Comparison of ENCODE assay signal across 23 mouse cellular contexts in genomic region chr5:43865316-43865715, GRCm38 (mm10). TPM values are rescaled to one million over a fixed set of nuclear protein-coding genes. Genes with fewer than 3 reads are reported as not detected.
DNase-seq lines count a peak whose midpoint lies in the region; ATAC-seq and TF ChIP-seq lines count a peak whose summit lies in the region.
"Had no signal": no experiment of that assay in that cellular context is flagged by ENCODE, and none has a peak within 500 bp of the region (broad histone marks: within the 10 kb centered on the region; RNA-seq: fewer than 3 reads in every experiment).

No protein-coding gene starts in this region.

- H3K4me3 ChIP-seq in megakaryocyte, embryonic 14.5 days (replicated peaks): peak overlapping the region; percentile 74
- no peak overlapping the region for H3K4me3 ChIP-seq in kidney, postnatal 0 days (replicated peaks; ENCODE audit: low read depth, low read length)
- no peak overlapping the region for H3K4me3 ChIP-seq in forebrain, embryonic 16.5 days (replicated peaks; ENCODE audit: low read length)
- H3K4me3 ChIP-seq: embryonic facial prominence, embryonic 12.5 days; erythroblast, embryonic 14.5 days; forebrain, embryonic 15.5 days; hindbrain, embryonic 10.5 days; limb, embryonic 10.5 days; liver, embryonic 13.5 days; midbrain, embryonic 15.5 days; myocyte had no signal

- 0 out of 2 replicates have a peak overlapping the region, but pooled peaks have one; percentile 19 for H3K27ac ChIP-seq in kidney, postnatal 0 days
- H3K27ac ChIP-seq in forebrain, embryonic 16.5 days (ENCODE audit: low read length): no peak overlapping the region
- H3K27ac ChIP-seq: embryonic facial prominence, embryonic 12.5 days; forebrain, embryonic 15.5 days; hindbrain, embryonic 10.5 days; hindbrain, postnatal 0 days; limb, embryonic 10.5 days; liver, embryonic 13.5 days; midbrain, embryonic 15.5 days had no signal

- no peak for TF ChIP-seq CTCF in kidney, postnatal 0 days (IDR thresholded peaks at IDR 0.05; ENCODE audit: low read depth)

- ATAC-seq in frontal cortex, adult (ENCODE audit: low TSS enrichment): peak; percentile 88
- no peak for ATAC-seq in megakaryocyte, adult 5-6 weeks (ENCODE audit: poor library complexity, severe bottlenecking)
- ATAC-seq in kidney, postnatal 0 days (replicated peaks; ENCODE audit: low FRiP score, low read depth): no peak
- ATAC-seq in forebrain, embryonic 16.5 days: no peak
- ATAC-seq: forebrain, embryonic 15.5 days; hindbrain, postnatal 0 days; midbrain, embryonic 15.5 days had no signal

- H3K4me2 ChIP-seq in kidney, postnatal 0 days (ENCODE audit: low read length): no peak overlapping the region
- H3K4me2 ChIP-seq in forebrain, embryonic 16.5 days (ENCODE audit: low read length): no peak overlapping the region
- H3K4me2 ChIP-seq: embryonic facial prominence, embryonic 12.5 days; forebrain, embryonic 15.5 days; liver, embryonic 13.5 days; midbrain, embryonic 15.5 days had no signal

- no peak overlapping the region for H3K9ac ChIP-seq in kidney, postnatal 0 days (ENCODE audit: low read depth, low read length)
- no peak overlapping the region for H3K9ac ChIP-seq in forebrain, embryonic 16.5 days (replicated peaks; ENCODE audit: low read depth, low read length)
- H3K9ac ChIP-seq: embryonic facial prominence, embryonic 12.5 days; forebrain, embryonic 15.5 days; liver, embryonic 13.5 days; midbrain, embryonic 15.5 days had no signal

- 59% methylated on average over 2 of the region's 2 CpGs for WGBS in kidney, postnatal 0 days
- 73% methylated on average over 2 of the region's 2 CpGs for whole genome bisulfite sequencing in forebrain, embryonic 16.5 days

- H3K9me3 ChIP-seq in megakaryocyte, embryonic 14.5 days: no peaks in the 10 kb centered on the region
- no peaks in the 10 kb centered on the region for H3K9me3 ChIP-seq in kidney, postnatal 0 days (replicated peaks; ENCODE audit: low read length)
- H3K9me3 ChIP-seq in forebrain, embryonic 16.5 days (ENCODE audit: control insufficient read depth, low read length): no peaks in the 10 kb centered on the region
- H3K9me3 ChIP-seq: embryonic facial prominence, embryonic 12.5 days; forebrain, embryonic 15.5 days; hindbrain, embryonic 10.5 days; limb, embryonic 10.5 days; liver, embryonic 13.5 days; midbrain, embryonic 15.5 days had no signal

- H3K36me3 ChIP-seq in megakaryocyte, embryonic 14.5 days (replicated peaks; ENCODE audit: low read length): no peaks in the 10 kb centered on the region
- H3K36me3 ChIP-seq in kidney, postnatal 0 days (ENCODE audit: insufficient read depth, low read length): no peaks in the 10 kb centered on the region
- no peaks in the 10 kb centered on the region for H3K36me3 ChIP-seq in forebrain, embryonic 16.5 days (ENCODE audit: control insufficient read depth, insufficient read depth)
- H3K36me3 ChIP-seq: embryonic facial prominence, embryonic 12.5 days; forebrain, embryonic 15.5 days; hindbrain, embryonic 10.5 days; limb, embryonic 10.5 days; liver, embryonic 13.5 days; midbrain, embryonic 15.5 days had no signal

- peaks cover 73% of the 10 kb centered on the region for H3K4me1 ChIP-seq in megakaryocyte, embryonic 14.5 days
- no peaks in the 10 kb centered on the region for H3K4me1 ChIP-seq in kidney, postnatal 0 days (replicated peaks; ENCODE audit: insufficient read depth, low read length)
- 0 out of 2 replicates have a peak, but pooled peaks cover 6% of the 10 kb centered on the region for H3K4me1 ChIP-seq in forebrain, embryonic 16.5 days (replicated peaks; ENCODE audit: control insufficient read depth, insufficient read depth, low read length)

- DNase-seq in frontal cortex, postnatal 14 days (ENCODE audit: low spot score in 2 of 2): no peak
- DNase-seq in kidney, adult 9 months: peak; percentile 40
- no peak for DNase-seq in kidney, postnatal 25 days
- peak; percentile 47 for DNase-seq in kidney, postnatal 0 days (ENCODE audit: low spot score)
- DNase-seq: adrenal gland, adult 2 months; cerebellum, postnatal 10 days; liver, embryonic 13.5 days; lung, postnatal 14 days had no signal

- H3K27me3 ChIP-seq in megakaryocyte, embryonic 14.5 days (replicated peaks): no peaks in the 10 kb centered on the region
- no peaks in the 10 kb centered on the region for H3K27me3 ChIP-seq in kidney, postnatal 0 days (ENCODE audit: insufficient read depth, low read length)
- H3K27me3 ChIP-seq in forebrain, embryonic 16.5 days (replicated peaks; ENCODE audit: control insufficient read depth, insufficient read depth, low read length): no peaks in the 10 kb centered on the region; the same call in 1 of the 2 replicates
- H3K27me3 ChIP-seq: embryonic facial prominence, embryonic 12.5 days; forebrain, embryonic 15.5 days; midbrain, embryonic 15.5 days had no signal

RNA-seq across cellular contexts. Expression of gene Cd38, which starts 3.0 kb away (rescaled TPM):
- polyA plus RNA-seq in megakaryocyte, embryonic 14.5 days (2012; ENCODE audit: insufficient read depth, low replicate concordance): 1.3 TPM in 1 of 2 replicates, not detected in the other
- total RNA-seq in megakaryocyte, adult 5-6 weeks (2015): 0.83 and 1.6 TPM in 2 replicates
- 0.45 and 0.48 TPM in 2 replicates for total RNA-seq in megakaryocyte, adult 5-6 weeks (2017)
- polyA plus RNA-seq in kidney, postnatal 0 days (2015; fragmentation: Nextera tagmentation; extraction: Ambion mirVana): 26.9 and 28.5 TPM in 2 replicates
- polyA plus RNA-seq in forebrain, embryonic 16.5 days (2015; fragmentation: Nextera tagmentation; extraction: Ambion mirVana): 2.4 and 2.9 TPM in 2 replicates
- polyA plus RNA-seq: erythroblast, embryonic 14.5 days had no signal

RNA-seq across cellular contexts. Expression of gene Fbxl5, which starts 43.9 kb away (rescaled TPM):
- 1.3 TPM in 1 of 2 replicates, not detected in the other for polyA plus RNA-seq in megakaryocyte, embryonic 14.5 days (2012; ENCODE audit: insufficient read depth, low replicate concordance)
- total RNA-seq in megakaryocyte, adult 5-6 weeks (2015): 81.7 and 82.1 TPM in 2 replicates
- total RNA-seq in megakaryocyte, adult 5-6 weeks (2017): 93.8 and 106 TPM in 2 replicates
- polyA plus RNA-seq in kidney, postnatal 0 days (2015; fragmentation: Nextera tagmentation; extraction: Ambion mirVana): 61.0 and 62.1 TPM in 2 replicates
- polyA plus RNA-seq in forebrain, embryonic 16.5 days (2015; fragmentation: Nextera tagmentation; extraction: Ambion mirVana): 81.4 and 88.2 TPM in 2 replicates

RNA-seq across cellular contexts. Expression of gene Bst1, which starts 46.6 kb away (rescaled TPM):
- 2.0 TPM in 1 of 2 replicates, not detected in the other for polyA plus RNA-seq in megakaryocyte, embryonic 14.5 days (2012; ENCODE audit: insufficient read depth, low replicate concordance)
- 29.8 and 31.3 TPM in 2 replicates for total RNA-seq in megakaryocyte, adult 5-6 weeks (2015)
- total RNA-seq in megakaryocyte, adult 5-6 weeks (2017): 25.1 and 32.3 TPM in 2 replicates
- polyA plus RNA-seq in kidney, postnatal 0 days (2015; fragmentation: Nextera tagmentation; extraction: Ambion mirVana): 4.0 and 4.1 TPM in 2 replicates
- polyA plus RNA-seq in forebrain, embryonic 16.5 days (2015; fragmentation: Nextera tagmentation; extraction: Ambion mirVana): not detected in 2 replicates
- total RNA-seq: gastrocnemius, adult 18-20 months; hindbrain, postnatal 0 days; left cerebral cortex, adult 8-10 months had no signal
- polyA plus RNA-seq: erythroblast, embryonic 14.5 days; forebrain, embryonic 15.5 days; hindbrain, embryonic 10.5 days; midbrain, embryonic 15.5 days; myocyte; neural tube, embryonic 14.5 days had no signal

RNA-seq across cellular contexts. Expression of gene Gm7879, which starts 47.6 kb away (rescaled TPM):
- polyA plus RNA-seq in megakaryocyte, embryonic 14.5 days (2012; ENCODE audit: insufficient read depth, low replicate concordance): 0.30 TPM in 1 of 2 replicates, not detected in the other
- total RNA-seq in megakaryocyte, adult 5-6 weeks (2015): 2.4 and 5.7 TPM in 2 replicates
- total RNA-seq in megakaryocyte, adult 5-6 weeks (2017): 1.7 and 3.1 TPM in 2 replicates
- not detected in 2 replicates for polyA plus RNA-seq in kidney, postnatal 0 days (2015; fragmentation: Nextera tagmentation; extraction: Ambion mirVana)
- polyA plus RNA-seq in forebrain, embryonic 16.5 days (2015; fragmentation: Nextera tagmentation; extraction: Ambion mirVana): not detected in 2 replicates
- total RNA-seq: hindbrain, postnatal 0 days had no signal
- polyA plus RNA-seq: adrenal gland, adult 2 months; hindbrain, embryonic 10.5 days; neural tube, embryonic 14.5 days had no signal

Comparison
In these comparisons a context has a peak if more than half of its experiments do, and no peak if none do; other contexts are left out.
1. DNase-seq: peak in kidney, adult 9 months (single experiment) and kidney, postnatal 0 days (single experiment); none in frontal cortex, postnatal 14 days (0 of 2) and kidney, postnatal 25 days (0 of 2).
2. RNA of gene Fbxl5, which starts 43.9 kb away (polyA plus RNA-seq): 81.4 to 88.2 TPM in forebrain, embryonic 16.5 days and 61.0 to 62.1 TPM in kidney, postnatal 0 days; 1.3 TPM in megakaryocyte, embryonic 14.5 days; every median in the first group is over 10 times any median in the second.